Mouse (Mus musculus) G1E (cell line): ENCODE measurements around the gene Mpzl1. TPM values are rescaled to one million over a fixed set of nuclear protein-coding genes. Genes with fewer than 3 reads are reported as not detected.

ENCODE experiments used
- ATAC-seq: 2 replicates; pipeline ENCODE4 v1.8.0; 2016; ENCODE audit warnings: mild to moderate bottlenecking; ENCODE audit not compliant: insufficient number of reproducible peaks, poor library complexity, low FRiP score, severe bottlenecking; ENCODE audit errors: extremely low read depth
- DNase-seq: peaks from one replicate; pipeline ENCODE4 v3.0.0; 2012; ENCODE audit warnings: low spot score
- H3K27me3 ChIP-seq: 2 replicates; pipeline ENCODE4 v1.6.1; 2012; ENCODE audit warnings: mild to moderate bottlenecking, low read length, inconsistent platforms; ENCODE audit not compliant: insufficient read depth
- H3K36me3 ChIP-seq: replicated peaks from 2 replicates; pipeline ENCODE3; 2012; ENCODE audit warnings: mild to moderate bottlenecking, inconsistent platforms
- H3K4me1 ChIP-seq: 2 replicates; pipeline ENCODE4 v1.6.1; 2012; ENCODE audit warnings: low read depth, low read length, inconsistent platforms, mixed read lengths; ENCODE audit not compliant: insufficient read depth
- H3K4me3 ChIP-seq: 2 replicates; pipeline ENCODE4 v1.5.1; 2012; ENCODE audit warnings: low read depth, mild to moderate bottlenecking, inconsistent platforms, low read length, moderate library complexity, mixed read lengths
- H3K9me3 ChIP-seq: replicated peaks from 2 replicates; pipeline ENCODE4 v1.6.1; 2012; ENCODE audit warnings: inconsistent platforms
- CTCF ChIP-seq: IDR thresholded peaks from 2 replicates; pipeline ENCODE4 v1.5.1; 2012; ENCODE audit warnings: low read depth, low read length, inconsistent platforms, mixed read lengths
- GATA1 ChIP-seq: IDR thresholded peaks from 2 replicates; pipeline ENCODE4 v1.6.1; 2012; ENCODE audit warnings: borderline replicate concordance, low read length, inconsistent platforms, mixed read lengths
- GATA2 ChIP-seq: IDR thresholded peaks from 2 replicates; pipeline ENCODE4 v1.6.1; 2012; ENCODE audit warnings: low read depth, low read length, inconsistent platforms, borderline replicate concordance
- POLR2AphosphoS5 ChIP-seq: IDR thresholded peaks from 2 replicates; pipeline ENCODE4 v1.6.1; 2012; ENCODE audit warnings: low read depth, low read length, inconsistent platforms; ENCODE audit not compliant: insufficient replicate concordance
- TAL1 ChIP-seq: conservative IDR thresholded peaks from 2 replicates; pipeline ENCODE4 v1.6.1; 2012; ENCODE audit warnings: low read depth, low read length, inconsistent platforms, mixed read lengths
- polyA plus RNA-seq: library from polyadenylated mRNA; stranded (reverse); fragments of >175 nt; gene quantifications from 2 replicates; pipeline ENCODE4 v1.2.3, GENCODE M21; 2012
- total RNA-seq, 2 experiments: library from RNA; stranded (forward) in 1 of 2; stranded (reverse) in 1 of 2; fragments of 200-1000 nt in 1 of 2; fragments of >200 nt in 1 of 2; fragmentation: Nextera tagmentation in 1 of 2; gene quantifications; 2 replicates each; pipeline ENCODE4 v1.2.3; 2014 to 2017

Mpzl1 gene
- total and polyA plus RNA-seq, 3 experiments: 1.6 to 34.7 (median 3.4) TPM

DNA sequence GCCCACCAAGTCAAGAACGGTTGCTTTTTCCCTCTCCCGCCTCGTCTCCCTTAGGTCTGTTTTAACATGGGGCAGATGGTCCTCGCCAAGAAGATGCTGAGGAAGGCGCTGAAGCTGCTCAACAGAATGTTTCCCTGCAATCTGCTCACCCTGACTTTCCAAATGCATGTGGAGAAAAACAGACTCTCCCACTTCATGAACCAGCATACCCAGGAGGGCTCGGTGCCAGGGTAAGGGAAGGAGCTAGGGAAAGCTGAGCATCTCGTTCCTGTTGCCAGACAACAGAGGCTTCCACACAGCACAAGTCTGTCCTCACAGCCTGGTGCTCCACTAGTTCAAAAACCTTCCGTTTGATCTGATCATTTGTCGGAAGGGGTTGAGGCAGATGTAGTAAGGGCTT lies 75.3 kb downstream of the Mpzl1 start:
- no peaks in the 10 kb centered on the region for H3K4me1 ChIP-seq
- ATAC-seq: no peak

DNA sequence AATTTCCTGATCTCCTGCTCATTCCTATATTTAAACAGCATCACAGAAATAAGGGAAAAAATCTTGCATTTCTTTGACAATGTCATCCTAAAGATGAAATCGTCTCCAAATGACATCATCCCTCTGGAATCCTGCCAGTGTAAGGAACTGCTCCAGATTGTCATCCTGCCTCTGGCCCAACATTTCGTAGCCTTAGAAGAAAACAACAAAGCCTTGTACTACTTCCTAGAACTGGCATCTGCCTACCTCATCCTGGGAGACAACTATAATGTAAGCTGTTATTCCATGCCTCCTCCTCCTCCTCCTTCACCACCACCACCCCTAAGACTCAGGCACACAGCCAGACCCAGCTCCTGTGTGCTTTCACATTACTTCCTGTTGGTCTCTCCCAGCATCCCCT lies 77.6 kb downstream of the Mpzl1 start:
- H3K36me3 ChIP-seq: no peaks in the 10 kb centered on the region
- H3K4me3 ChIP-seq: no peak overlapping the region
- DNase-seq (no peak), ATAC-seq (no peak)
- TF ChIP-seq GATA1: no peak
- TF ChIP-seq CTCF: no peak
- TF ChIP-seq POLR2AphosphoS5: no peak
- no peak for TF ChIP-seq GATA2
- TF ChIP-seq TAL1: no peak
- no peaks in the 10 kb centered on the region for H3K9me3 ChIP-seq
- H3K27me3 ChIP-seq: peaks cover 9% of the 10 kb centered on the region
- no peaks in the 10 kb centered on the region for H3K4me1 ChIP-seq

More for the DNA sequence above, 75.3 kb downstream of the Mpzl1 start:
- no peak for TF ChIP-seq CTCF
- no peak for TF ChIP-seq GATA2
- TF ChIP-seq POLR2AphosphoS5: no peak
- no peak for TF ChIP-seq TAL1
- TF ChIP-seq GATA1: no peak
- H3K9me3 ChIP-seq: no peaks in the 10 kb centered on the region
- no peak for DNase-seq
- peaks cover 17% of the 10 kb centered on the region for H3K27me3 ChIP-seq
- H3K4me3 ChIP-seq: no peak overlapping the region
- no peaks in the 10 kb centered on the region for H3K36me3 ChIP-seq

Other genes starting within 250 kb of the Mpzl1 start
- 85.0 and 110 TPM in 2 replicates for gene Dcaf6, start 174.1 kb downstream of the Mpzl1 start, total RNA-seq (2014; fragmentation: Nextera tagmentation)
- gene Dcaf6, start 174.1 kb downstream of the Mpzl1 start, total RNA-seq (2017): 60.4 and 65.7 TPM in 2 replicates
- gene Dcaf6, start 174.1 kb downstream of the Mpzl1 start, polyA plus RNA-seq: 44.8 and 47.3 TPM in 2 replicates
- gene Mpc2, start 173.9 kb downstream of the Mpzl1 start, total RNA-seq (2014; fragmentation: Nextera tagmentation): 37.6 and 43.4 TPM in 2 replicates
- gene Mpc2, start 173.9 kb downstream of the Mpzl1 start, total RNA-seq (2017): 121 and 126 TPM in 2 replicates
- gene Mpc2, start 173.9 kb downstream of the Mpzl1 start, polyA plus RNA-seq: 67.1 and 68.1 TPM in 2 replicates
- not detected in 2 replicates for gene Adcy10, start 149.4 kb downstream of the Mpzl1 start, total RNA-seq (2014; fragmentation: Nextera tagmentation)
- gene Adcy10, start 149.4 kb downstream of the Mpzl1 start, total RNA-seq (2017): 0.22 and 0.29 TPM in 2 replicates
- gene Adcy10, start 149.4 kb downstream of the Mpzl1 start, polyA plus RNA-seq: not detected in 2 replicates
- gene Rcsd1, start 75.2 kb upstream of the Mpzl1 start, total RNA-seq (2014; fragmentation: Nextera tagmentation): 14.2 and 16.1 TPM in 2 replicates
- gene Rcsd1, start 75.2 kb upstream of the Mpzl1 start, total RNA-seq (2017): 15.8 and 15.9 TPM in 2 replicates
- 24.9 and 27.3 TPM in 2 replicates for gene Rcsd1, start 75.2 kb upstream of the Mpzl1 start, polyA plus RNA-seq
- gene Creg1, start 129.2 kb upstream of the Mpzl1 start, total RNA-seq (2014; fragmentation: Nextera tagmentation): 514 and 555 TPM in 2 replicates
- gene Creg1, start 129.2 kb upstream of the Mpzl1 start, total RNA-seq (2017): 239 and 269 TPM in 2 replicates
- gene Creg1, start 129.2 kb upstream of the Mpzl1 start, polyA plus RNA-seq: 139 and 160 TPM in 2 replicates
- 1.1 and 3.3 TPM in 2 replicates for gene Cd247, start 154.1 kb upstream of the Mpzl1 start, total RNA-seq (2014; fragmentation: Nextera tagmentation)
- gene Cd247, start 154.1 kb upstream of the Mpzl1 start, total RNA-seq (2017): 1.0 and 1.4 TPM in 2 replicates
- gene Cd247, start 154.1 kb upstream of the Mpzl1 start, polyA plus RNA-seq: 0.96 and 1.6 TPM in 2 replicates